Mouse (Mus musculus): ENCODE measurements around the gene Nfx1. TPM values are rescaled to one million over a fixed set of nuclear protein-coding genes. Genes with fewer than 3 reads are reported as not detected.

Gene Nfx1
- polyA plus RNA-seq, 1 experiment from 2014 or later, result 31.7 TPM

- H3K4me1 ChIP-seq (ENCODE audit: insufficient read depth, low read depth, low read length), result no peaks in the 10 kb centered on the region
- ATAC-seq (no peak), DNase-seq (ENCODE audit: low spot score) (no peak)
- H3K4me2 ChIP-seq (replicated peaks; ENCODE audit: low read depth, low read length), result no peak overlapping the region
- 75% methylated on average over 13 of the region's 13 CpGs for WGBS
- H3K9ac ChIP-seq (replicated peaks; ENCODE audit: low read depth), result no peak overlapping the region
- TF ChIP-seq EP300 (IDR thresholded peaks at IDR 0.05) (no peak), CTCF (IDR thresholded peaks at IDR 0.05) (no peak)
- no peak overlapping the region for H3K27ac ChIP-seq (ENCODE audit: low read length)
- no peak overlapping the region for H3K4me3 ChIP-seq (ENCODE audit: low read depth, low read length)
- no peaks in the 10 kb centered on the region for H3K36me3 ChIP-seq (ENCODE audit: insufficient read depth, low read length)
- no peaks in the 10 kb centered on the region for H3K27me3 ChIP-seq (replicated peaks; ENCODE audit: insufficient read depth, low read length)
- no peaks in the 10 kb centered on the region for H3K9me3 ChIP-seq (ENCODE audit: low read length)
These were observed 75.6 kb downstream of the Nfx1 start for GRCm38 (mm10) chr4:41046254-41046795.

GRCm38 (mm10) chr4:41047524-41048271 is 77.0 kb downstream of the Nfx1 start, which contains the start of gene Aqp7:
TSS of gene Aqp7 (minus strand) at chr4:41048139.
- H3K36me3 ChIP-seq (ENCODE audit: insufficient read depth, low read length), result no peaks in the 10 kb centered on the region
- no peak within 1 kb of the TSS for H3K4me2 ChIP-seq (replicated peaks; ENCODE audit: low read depth, low read length)
- DNase-seq (ENCODE audit: low spot score), result no peak
- no peak within 1 kb of the TSS for H3K4me3 ChIP-seq (ENCODE audit: low read depth, low read length)
- no peak for ATAC-seq
- TF ChIP-seq EP300 (IDR thresholded peaks at IDR 0.05) (no peak), CTCF (IDR thresholded peaks at IDR 0.05) (no peak)
- no peak within 1 kb of the TSS for H3K27ac ChIP-seq (ENCODE audit: low read length)
- H3K4me1 ChIP-seq (ENCODE audit: insufficient read depth, low read depth, low read length), result no peaks in the 10 kb centered on the region
- no peak within 1 kb of the TSS for H3K9ac ChIP-seq (replicated peaks; ENCODE audit: low read depth)
- H3K9me3 ChIP-seq (ENCODE audit: low read length), result no peaks in the 10 kb centered on the region
- 32% methylated on average over 9 of the region's 9 CpGs for WGBS
- H3K27me3 ChIP-seq (replicated peaks; ENCODE audit: insufficient read depth, low read length), result no peaks in the 10 kb centered on the region

- no peak overlapping the region for H3K4me3 ChIP-seq (ENCODE audit: low read depth, low read length)
- no peak overlapping the region for H3K4me2 ChIP-seq (replicated peaks; ENCODE audit: low read depth, low read length)
- DNase-seq (ENCODE audit: low spot score) (no peak), ATAC-seq (no peak)
- 62% methylated on average over 2 of the region's 2 CpGs for WGBS
- H3K36me3 ChIP-seq (ENCODE audit: insufficient read depth, low read length), result no peaks in the 10 kb centered on the region
- H3K9ac ChIP-seq (replicated peaks; ENCODE audit: low read depth), result no peak overlapping the region
- H3K9me3 ChIP-seq (ENCODE audit: low read length), result no peaks in the 10 kb centered on the region
- H3K27me3 ChIP-seq (replicated peaks; ENCODE audit: insufficient read depth, low read length), result no peaks in the 10 kb centered on the region
- TF ChIP-seq EP300 (IDR thresholded peaks at IDR 0.05) (no peak), CTCF (IDR thresholded peaks at IDR 0.05) (no peak)
- H3K27ac ChIP-seq (ENCODE audit: low read length), result no peak overlapping the region
- no peaks in the 10 kb centered on the region for H3K4me1 ChIP-seq (ENCODE audit: insufficient read depth, low read depth, low read length)
These were observed 78.2 kb downstream of the Nfx1 start for GRCm38 (mm10) chr4:41048926-41049325.

- WGBS, result 30% methylated on average over 16 of the region's 16 CpGs
These were observed 80.3 kb downstream of the Nfx1 start for GRCm38 (mm10) chr4:41050726-41051675.

GRCm38 (mm10) chr4:41051781-41052180 is 81.1 kb downstream of the Nfx1 start:
- Histone ChIP-seq H3K36me3 (ENCODE audit: insufficient read depth, low read length) (no peaks in the 10 kb centered on the region), H3K9me3 (ENCODE audit: low read length) (no peaks in the 10 kb centered on the region), H3K27me3 (replicated peaks; ENCODE audit: insufficient read depth, low read length) (no peaks in the 10 kb centered on the region), H3K4me3 (ENCODE audit: low read depth, low read length) (no peak overlapping the region), H3K27ac (ENCODE audit: low read length) (no peak overlapping the region), H3K9ac (replicated peaks; ENCODE audit: low read depth) (no peak overlapping the region), H3K4me2 (replicated peaks; ENCODE audit: low read depth, low read length) (no peak overlapping the region), H3K4me1 (ENCODE audit: insufficient read depth, low read depth, low read length) (peaks cover 5% of the 10 kb centered on the region; the same call in 1 of the 2 replicates)
- 76% methylated on average over 7 of the region's 7 CpGs for WGBS
- ATAC-seq (no peak), DNase-seq (ENCODE audit: low spot score) (no peak)
- no peak for TF ChIP-seq CTCF (IDR thresholded peaks at IDR 0.05)
- no peak for TF ChIP-seq EP300 (IDR thresholded peaks at IDR 0.05)

More at GRCm38 (mm10) chr4:41050726-41051675, 80.3 kb downstream of the Nfx1 start:
- Histone ChIP-seq H3K27me3 (replicated peaks; ENCODE audit: insufficient read depth, low read length) (no peaks in the 10 kb centered on the region), H3K4me3 (ENCODE audit: low read depth, low read length) (no peak overlapping the region), H3K4me2 (replicated peaks; ENCODE audit: low read depth, low read length) (peak overlapping the region; percentile 32; the same call in 1 of the 2 replicates), H3K9ac (replicated peaks; ENCODE audit: low read depth) (no peak overlapping the region), H3K9me3 (ENCODE audit: low read length) (no peaks in the 10 kb centered on the region), H3K4me1 (ENCODE audit: insufficient read depth, low read depth, low read length) (peaks cover 5% of the 10 kb centered on the region; the same call in 1 of the 2 replicates), H3K36me3 (ENCODE audit: insufficient read depth, low read length) (no peaks in the 10 kb centered on the region), H3K27ac (ENCODE audit: low read length) (no peak overlapping the region)
- DNase-seq (ENCODE audit: low spot score), result peak; percentile 93
- peak; percentile 88 for TF ChIP-seq CTCF (IDR thresholded peaks at IDR 0.05)
- TF ChIP-seq EP300 (IDR thresholded peaks at IDR 0.05), result no peak
- peak; percentile 73 for ATAC-seq

- Histone ChIP-seq H3K27ac (ENCODE audit: low read length) (no peak overlapping the region), H3K9me3 (ENCODE audit: low read length) (no peaks in the 10 kb centered on the region), H3K4me1 (ENCODE audit: insufficient read depth, low read depth, low read length) (peaks cover 5% of the 10 kb centered on the region; the same call in 1 of the 2 replicates), H3K4me3 (ENCODE audit: low read depth, low read length) (peak overlapping the region; percentile 22), H3K36me3 (ENCODE audit: insufficient read depth, low read length) (no peaks in the 10 kb centered on the region), H3K27me3 (replicated peaks; ENCODE audit: insufficient read depth, low read length) (no peaks in the 10 kb centered on the region), H3K4me2 (replicated peaks; ENCODE audit: low read depth, low read length) (peak overlapping the region; percentile 54), H3K9ac (replicated peaks; ENCODE audit: low read depth) (0 out of 2 replicates have a peak overlapping the region, but pooled peaks have one; percentile 3)
- DNase-seq (ENCODE audit: low spot score) (peak; percentile 52), ATAC-seq (peak; percentile 49)
- TF ChIP-seq CTCF (IDR thresholded peaks at IDR 0.05), result no peak
- WGBS, result 23% methylated on average over 13 of the region's 13 CpGs
These were observed 84.4 kb downstream of the Nfx1 start for GRCm38 (mm10) chr4:41055111-41055510.
